Mouse (Mus musculus): ENCODE measurements at regions not wholly inside any gene's neighbourhood (a gene's known extent, or its start where the extent isn't known, plus 50 kb on each side); places are given as distances from the start of the nearest gene placed in this dataset.
A peak's percentile ranks its signal among the peaks of the same experiment; 100 is the strongest.

DNA sequence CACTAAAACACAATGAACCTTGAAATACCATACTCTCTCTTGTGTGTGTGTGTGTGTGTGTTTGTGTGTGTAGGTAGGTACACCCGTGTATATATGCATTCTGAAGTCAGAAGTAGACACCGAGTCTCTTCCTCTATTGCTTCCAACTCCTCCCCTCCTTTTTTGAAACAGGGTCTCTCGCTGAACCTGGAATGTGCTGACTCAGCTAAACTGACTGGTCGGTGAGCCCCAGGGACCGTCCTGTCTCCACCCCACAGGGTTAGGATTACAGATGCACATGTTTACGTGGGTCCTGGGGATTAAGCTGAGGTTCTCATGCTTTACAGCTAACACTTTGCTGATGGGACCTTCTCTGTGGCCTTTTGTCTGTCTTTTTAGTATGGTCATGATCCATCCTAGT is 74.8 kb upstream of the Nfil3 start:
- Histone ChIP-seq H3K4me3 (no peak overlapping the region), H3K4me2 (no peak overlapping the region), H3K36me3 (no peaks in the 10 kb centered on the region), H3K27me3 (no peaks in the 10 kb centered on the region), H3K9ac (no peak overlapping the region), H3K9me3 (no peaks in the 10 kb centered on the region), H3K27ac (replicated peaks) (no peak overlapping the region), H3K4me1 (replicated peaks) (no peaks in the 10 kb centered on the region)
- 81% methylated on average over 6 of the region's 6 CpGs for WGBS
- no peak for ATAC-seq (ENCODE audit: low read depth)

GRCm38 (mm10) chr13:53053211-53053610 is 72.3 kb upstream of the Nfil3 start:
- no peaks in the 10 kb centered on the region for H3K27me3 ChIP-seq
- no peak overlapping the region for H3K4me2 ChIP-seq
- 83% methylated on average over 8 of the region's 8 CpGs for WGBS
- H3K36me3 ChIP-seq, result no peaks in the 10 kb centered on the region
- no peak overlapping the region for H3K4me3 ChIP-seq
- peak overlapping the region; percentile 38; the same call in 1 of the 2 replicates for H3K27ac ChIP-seq (replicated peaks)
- H3K4me1 ChIP-seq (replicated peaks), result no peaks in the 10 kb centered on the region
- no peak for ATAC-seq (ENCODE audit: low read depth)
- no peaks in the 10 kb centered on the region for H3K9me3 ChIP-seq
- no peak overlapping the region for H3K9ac ChIP-seq

DNA sequence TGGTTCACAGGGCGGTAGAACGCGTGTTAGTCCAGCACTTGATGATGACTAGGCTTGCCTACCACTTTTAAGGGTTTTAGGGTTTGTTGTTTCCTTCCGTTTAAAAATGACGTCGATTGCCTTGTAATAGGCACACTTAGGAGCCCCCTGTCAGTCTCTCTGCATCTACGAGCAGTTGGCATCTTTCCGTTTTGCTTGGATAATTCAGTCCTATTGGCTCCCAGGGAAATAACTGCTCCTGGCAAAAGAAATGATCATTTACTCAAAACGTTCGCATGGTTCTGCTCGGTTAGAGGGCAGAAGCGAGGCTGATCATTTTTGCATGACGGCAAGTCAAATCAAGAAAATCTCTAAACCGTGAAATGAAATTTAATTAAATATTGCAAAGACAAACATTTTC is 71.9 kb upstream of the Nfil3 start:
- H3K9ac ChIP-seq, result no peak overlapping the region

DNA sequence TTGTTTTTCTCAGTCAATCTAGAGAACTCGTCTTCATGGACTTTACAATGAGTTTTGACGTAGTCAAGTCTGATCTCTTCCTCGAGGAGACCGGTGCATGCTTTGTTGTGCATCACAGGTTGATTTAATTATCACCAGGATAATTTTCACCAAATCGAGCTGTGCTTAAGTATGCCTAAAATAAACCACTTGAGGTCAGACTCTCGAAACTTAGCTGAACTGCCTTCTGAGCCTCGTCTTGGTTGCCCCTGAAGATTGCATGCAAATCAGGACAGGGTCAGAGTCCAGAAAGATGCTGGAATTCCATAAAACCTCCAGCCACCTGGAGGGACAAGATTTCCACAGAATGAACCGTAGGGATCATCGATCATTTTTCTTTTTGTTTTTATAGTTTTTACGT is 71.3 kb upstream of the Nfil3 start:
- Histone ChIP-seq H3K9ac (no peak overlapping the region), H3K36me3 (no peaks in the 10 kb centered on the region), H3K27ac (replicated peaks) (no peak overlapping the region), H3K4me2 (no peak overlapping the region), H3K9me3 (no peaks in the 10 kb centered on the region), H3K4me3 (no peak overlapping the region), H3K27me3 (no peaks in the 10 kb centered on the region), H3K4me1 (replicated peaks) (no peaks in the 10 kb centered on the region)
- WGBS, result 83% methylated on average over 10 of the region's 10 CpGs
- no peak for ATAC-seq (ENCODE audit: low read depth)

More for the DNA sequence above, 71.9 kb upstream of the Nfil3 start:
- Histone ChIP-seq H3K27me3 (no peaks in the 10 kb centered on the region), H3K4me3 (no peak overlapping the region), H3K36me3 (no peaks in the 10 kb centered on the region), H3K4me1 (replicated peaks) (no peaks in the 10 kb centered on the region), H3K27ac (replicated peaks) (no peak overlapping the region), H3K9me3 (no peaks in the 10 kb centered on the region), H3K4me2 (no peak overlapping the region)
- ATAC-seq (ENCODE audit: low read depth), result no peak
- 71% methylated on average over 14 of the region's 14 CpGs for WGBS

- Histone ChIP-seq H3K36me3 (no peaks in the 10 kb centered on the region), H3K4me3 (no peak overlapping the region), H3K4me1 (replicated peaks) (no peaks in the 10 kb centered on the region), H3K27ac (replicated peaks) (no peak overlapping the region), H3K4me2 (no peak overlapping the region), H3K9me3 (no peaks in the 10 kb centered on the region), H3K27me3 (no peaks in the 10 kb centered on the region), H3K9ac (no peak overlapping the region)
- ATAC-seq (ENCODE audit: low read depth), result no peak
- 85% methylated on average over 6 of the region's 6 CpGs for WGBS
Measured at GRCm38 (mm10) chr13:53051386-53051785, 70.5 kb upstream of the Nfil3 start.

DNA sequence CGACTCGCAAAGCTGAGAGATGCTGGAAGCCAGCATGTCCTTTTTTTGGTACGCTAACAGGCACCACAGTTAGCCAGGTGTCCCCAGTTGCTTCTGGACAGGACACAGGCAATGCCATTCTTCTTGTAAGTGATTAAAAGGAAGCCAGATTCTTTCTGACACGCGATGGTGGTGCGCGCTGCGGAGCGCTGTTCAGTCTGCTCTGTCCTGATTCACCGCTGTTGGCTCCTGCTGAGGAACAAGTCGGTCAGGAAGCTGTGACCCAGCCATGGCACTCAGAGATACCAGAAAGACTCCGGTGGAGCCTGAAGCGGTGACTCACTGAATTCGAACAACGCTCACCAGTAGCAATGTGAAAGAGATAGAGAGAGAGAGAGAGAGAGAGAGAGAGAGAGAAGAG is 68.3 kb upstream of the Nfil3 start:
- Histone ChIP-seq H3K4me1 (replicated peaks) (no peaks in the 10 kb centered on the region), H3K9me3 (no peaks in the 10 kb centered on the region), H3K27me3 (no peaks in the 10 kb centered on the region), H3K4me2 (no peak overlapping the region), H3K36me3 (no peaks in the 10 kb centered on the region), H3K4me3 (no peak overlapping the region), H3K27ac (replicated peaks) (no peak overlapping the region), H3K9ac (no peak overlapping the region)
- 90% methylated on average over 15 of the region's 15 CpGs for WGBS
- ATAC-seq (ENCODE audit: low read depth), result no peak

GRCm38 (mm10) chr13:53033189-53033943 is 52.5 kb upstream of the Nfil3 start:
- no peak overlapping the region for H3K4me2 ChIP-seq
- H3K9me3 ChIP-seq, result no peaks in the 10 kb centered on the region
- WGBS, result 91% methylated on average over 10 of the region's 10 CpGs
- H3K4me1 ChIP-seq (replicated peaks), result no peaks in the 10 kb centered on the region
- no peaks in the 10 kb centered on the region for H3K36me3 ChIP-seq
- H3K27me3 ChIP-seq, result no peaks in the 10 kb centered on the region
- no peak overlapping the region for H3K4me3 ChIP-seq
- no peak for ATAC-seq (ENCODE audit: low read depth)
- H3K27ac ChIP-seq (replicated peaks), result no peak overlapping the region
- no peak overlapping the region for H3K9ac ChIP-seq
